Mouse (Mus musculus) heart, postnatal 0 days (tissue): ENCODE measurements around the gene N4bp3. TPM values are rescaled to one million over a fixed set of nuclear protein-coding genes. Genes with fewer than 3 reads are reported as not detected.

Source experiments
- ATAC-seq: fragments of 200-750 bp; cut with Nextera tagmentation; 2 replicates; pipeline ENCODE4 v1.8.0; 2017; ENCODE audit warnings: low read depth, moderate number of reproducible peaks, moderate library complexity; ENCODE audit not compliant: insufficient read depth
- DNase-seq: peaks from one replicate; pipeline ENCODE4 v3.0.0-alpha.2; 2016; ENCODE audit warnings: low spot score
- H3K27ac ChIP-seq: fragments of 300-500 bp; sonication (generic); 2 replicates; pipeline ENCODE4 v1.5.1; 2014; ENCODE audit warnings: low read depth, mild to moderate bottlenecking
- H3K27me3 ChIP-seq: fragments of 300-500 bp; sonication (generic); 2 replicates; pipeline ENCODE4 v1.6.1; 2014; ENCODE audit warnings: low read length, mixed read lengths; ENCODE audit not compliant: control insufficient read depth, insufficient read depth
- H3K36me3 ChIP-seq: fragments of 300-500 bp; sonication (generic); replicated peaks from 2 replicates; pipeline ENCODE4 v1.6.1; 2014; ENCODE audit warnings: low read length, mixed read lengths; ENCODE audit not compliant: control insufficient read depth, insufficient read depth
- H3K4me1 ChIP-seq: fragments of 300-500 bp; sonication (generic); 2 replicates; pipeline ENCODE4 v1.6.1; 2014; ENCODE audit warnings: antibody characterized with exemption; ENCODE audit not compliant: control insufficient read depth, insufficient read depth
- H3K4me2 ChIP-seq: fragments of 300-500 bp; sonication (generic); 2 replicates; pipeline ENCODE4 v1.6.1; 2014; ENCODE audit warnings: low read depth, mild to moderate bottlenecking, low read length, moderate library complexity
- H3K4me3 ChIP-seq: fragments of 300-500 bp; sonication (generic); 2 replicates; pipeline ENCODE4 v1.5.1; 2014; ENCODE audit warnings: low read depth, low read length
- H3K9ac ChIP-seq: fragments of 300-500 bp; sonication (generic); replicated peaks from 2 replicates; pipeline ENCODE4 v1.6.1; 2014; ENCODE audit warnings: low read depth, low read length, mixed read lengths
- H3K9me3 ChIP-seq: fragments of 300-500 bp; sonication (generic); replicated peaks from 2 replicates; pipeline ENCODE4 v1.6.1; 2016; ENCODE audit warnings: low read length; ENCODE audit not compliant: control insufficient read depth
- CTCF ChIP-seq: IDR thresholded peaks from 2 replicates; pipeline ENCODE4 v1.5.1; 2016; ENCODE audit warnings: antibody characterized with exemption, control low read depth, low read depth
- EP300 ChIP-seq: IDR thresholded peaks from 2 replicates; pipeline ENCODE4 v1.6.1; 2016; ENCODE audit warnings: antibody characterized with exemption, low read depth
- whole genome bisulfite sequencing: fragments of 180-500 bp; shearing (Covaris S2); extraction: QIAGEN DNeasy Blood & Tissue Kit; methylation state at CpG from one replicate; pipeline ENCODE4 v1.1.7; 2014; 5-methylcytosine and 5-hydroxymethylcytosine counted together
- polyA plus RNA-seq: library from polyadenylated mRNA; unstranded; fragments of >200 nt; fragmentation: Nextera tagmentation; extraction: Ambion mirVana; gene quantifications from 2 replicates; pipeline ENCODE4 v1.2.1, GENCODE M21; 2015
- total RNA-seq: library from RNA; depleted of rRNA; stranded (reverse); fragments of >200 nt; gene quantifications from 2 replicates; pipeline ENCODE4 v1.2.3, GENCODE M21; 2014; ENCODE audit warnings: low replicate concordance

Gene N4bp3
- total and polyA plus RNA-seq, 2 experiments from 2014 or later, result 20.2 to 34.8 TPM

GRCm38 (mm10) chr11:51638497-51638896, 12.1 kb downstream of the N4bp3 start:
- TF ChIP-seq CTCF (no peak), EP300 (no peak)
- peak overlapping the region; percentile 48 for H3K4me2 ChIP-seq
- H3K4me3 ChIP-seq, result no peak overlapping the region
- ATAC-seq (no peak), DNase-seq (no peak)
- no peak overlapping the region for H3K9ac ChIP-seq
- WGBS, result 62% methylated on average over 5 of the region's 5 CpGs
- peak overlapping the region; percentile 77 for H3K27ac ChIP-seq
- H3K9me3 ChIP-seq, result no peaks in the 10 kb centered on the region
- H3K27me3 ChIP-seq, result no peaks in the 10 kb centered on the region
- peaks cover 3% of the 10 kb centered on the region; the same call in 1 of the 2 replicates for H3K36me3 ChIP-seq
- peaks cover 21% of the 10 kb centered on the region for H3K4me1 ChIP-seq

GRCm38 (mm10) chr11:51637971-51638414, 12.6 kb downstream of the N4bp3 start:
- no peak overlapping the region; the same call in 1 of the 2 replicates for H3K4me3 ChIP-seq
- H3K4me2 ChIP-seq, result peak overlapping the region; percentile 48
- WGBS, result 6% methylated on average over 17 of the region's 17 CpGs
- H3K4me1 ChIP-seq, result peaks cover 18% of the 10 kb centered on the region
- H3K9me3 ChIP-seq, result no peaks in the 10 kb centered on the region
- no peaks in the 10 kb centered on the region for H3K36me3 ChIP-seq
- H3K9ac ChIP-seq, result no peak overlapping the region
- no peak for DNase-seq
- TF ChIP-seq EP300, result no peak
- TF ChIP-seq CTCF, result no peak
- no peaks in the 10 kb centered on the region for H3K27me3 ChIP-seq
- peak overlapping the region; percentile 77 for H3K27ac ChIP-seq
- ATAC-seq, result no peak

GRCm38 (mm10) chr11:51636323-51636684, 14.3 kb downstream of the N4bp3 start:
- ATAC-seq, result peak; percentile 63
- Histone ChIP-seq H3K36me3 (no peaks in the 10 kb centered on the region), H3K9ac (peak overlapping the region; percentile 62), H3K4me2 (peak overlapping the region; percentile 65), H3K4me3 (peak overlapping the region; percentile 67), H3K27ac (peak overlapping the region; percentile 81), H3K27me3 (no peaks in the 10 kb centered on the region), H3K4me1 (peaks cover 25% of the 10 kb centered on the region), H3K9me3 (no peaks in the 10 kb centered on the region)
- peak; percentile 69 for DNase-seq
- TF ChIP-seq CTCF (peak; percentile 43), EP300 (no peak)
- WGBS, result 4% methylated on average over 6 of the region's 6 CpGs

GRCm38 (mm10) chr11:51635525-51636322, 14.9 kb downstream of the N4bp3 start, which contains the start of gene Rmnd5b:
TSS of gene Rmnd5b (minus strand) at chr11:51635896.
- Histone ChIP-seq H3K4me1 (peaks cover 25% of the 10 kb centered on the region), H3K36me3 (no peaks in the 10 kb centered on the region), H3K9ac (peak within 1 kb of the TSS; percentile 62), H3K27ac (peak within 1 kb of the TSS; percentile 81), H3K27me3 (no peaks in the 10 kb centered on the region), H3K4me2 (peak within 1 kb of the TSS; percentile 65), H3K9me3 (no peaks in the 10 kb centered on the region), H3K4me3 (peak within 1 kb of the TSS; percentile 67)
- TF ChIP-seq CTCF, result 0 out of 2 replicates have a peak, but pooled peaks have one; percentile 2
- peak; percentile 50; the same call in 1 of the 2 replicates for TF ChIP-seq EP300
- DNase-seq (peak; percentile 87), ATAC-seq (peak; percentile 87)
- WGBS, result under 1% methylated on average over 60 of the region's 61 CpGs

- H3K27ac ChIP-seq, result peak overlapping the region; percentile 81
- no peak for ATAC-seq
These were observed 15.5 kb downstream of the N4bp3 start for GRCm38 (mm10) chr11:51635127-51635524.

More at GRCm38 (mm10) chr11:51635127-51635524, 15.5 kb downstream of the N4bp3 start:
- peaks cover 25% of the 10 kb centered on the region for H3K4me1 ChIP-seq
- no peaks in the 10 kb centered on the region for H3K36me3 ChIP-seq
- TF ChIP-seq EP300, result no peak
- TF ChIP-seq CTCF, result no peak
- no peaks in the 10 kb centered on the region for H3K27me3 ChIP-seq
- peak overlapping the region; percentile 62 for H3K9ac ChIP-seq
- WGBS, result 6% methylated on average over 6 of the region's 6 CpGs
- H3K9me3 ChIP-seq, result no peaks in the 10 kb centered on the region
- peak overlapping the region; percentile 67 for H3K4me3 ChIP-seq
- H3K4me2 ChIP-seq, result peak overlapping the region; percentile 65
- no peak for DNase-seq
